Mouse (Mus musculus) layer of hippocampus, adult 18-20 months (tissue): ENCODE data around the gene Ell2. TPM values are rescaled to one million over a fixed set of nuclear protein-coding genes. Genes with fewer than 3 reads are reported as not detected.
A peak's percentile ranks its signal among the peaks of the same experiment; 100 is the strongest.
"Not testable (repeated sequence)": the region's sequence is repeated elsewhere in the genome, so short reads cannot be mapped to it uniquely, and the experiment has no call there.

Source experiments
- DNase-seq, 2 experiments: peaks; one replicate each; pipeline ENCODE4 v3.0.0; 2022; ENCODE audit warnings: low spot score in 2 of 2
- long read RNA-seq: library from polyadenylated mRNA; stranded (forward); transcript quantifications from one replicate; pipeline ENCODE4 v2.0.0, GENCODE M21; 2021
- total RNA-seq, 2 experiments: library from RNA; stranded (reverse); gene quantifications; 2 replicates each; pipeline ENCODE4 v1.2.3; 2021

Ell2 gene
- 10 to 100 TPM; 31.5 to 34.6 TPM for total RNA-seq
- long read RNA-seq, full-length matches to known transcripts: 8 of 8 reads
- long read RNA-seq, partial matches to known transcripts: 0 of 8 reads
- long read RNA-seq, other reads (novel, unspliced or antisense): 0 of 8 reads

- DNase-seq: no peak
Observed at GRCm38 (mm10) chr13:75706457-75706856, at the start of gene Ell2. TSS of gene Ell2 (plus strand) at chr13:75706757.

GRCm38 (mm10) chr13:75685438-75685837 is 21.1 kb upstream of the Ell2 start:
- DNase-seq: no peak

GRCm38 (mm10) chr13:75686995-75687394 is 19.6 kb upstream of the Ell2 start:
- DNase-seq: no peak

GRCm38 (mm10) chr13:75691625-75692024 is 14.9 kb upstream of the Ell2 start:
- no peak for DNase-seq

GRCm38 (mm10) chr13:75693081-75693480 is 13.5 kb upstream of the Ell2 start:
- DNase-seq: no peak

- DNase-seq: no peak
Observed at GRCm38 (mm10) chr13:75702814-75703213, 3.7 kb upstream of the Ell2 start.

GRCm38 (mm10) chr13:75706882-75707816 is 592 bp downstream of the Ell2 start:
- DNase-seq: peak; percentile 85 to 91

- DNase-seq: peak; percentile 18 to 39
Observed at GRCm38 (mm10) chr13:75707821-75708636, 1.5 kb downstream of the Ell2 start.

GRCm38 (mm10) chr13:75708637-75709002 is 2.1 kb downstream of the Ell2 start:
- DNase-seq: no peak

- peak; percentile 8 to 42 for DNase-seq
Observed at GRCm38 (mm10) chr13:75709026-75709778, 2.6 kb downstream of the Ell2 start.

GRCm38 (mm10) chr13:75710152-75710551 is 3.6 kb downstream of the Ell2 start:
- peak in 1 of 2 experiments; percentile 34 for DNase-seq

- DNase-seq: not testable (repeated sequence)
Observed at GRCm38 (mm10) chr13:75711517-75711916, 5.0 kb downstream of the Ell2 start.

GRCm38 (mm10) chr13:75712544-75712943 is 6.0 kb downstream of the Ell2 start:
- DNase-seq: not testable (repeated sequence)

GRCm38 (mm10) chr13:75714407-75714806 is 7.8 kb downstream of the Ell2 start:
- DNase-seq: no peak

GRCm38 (mm10) chr13:75717638-75718302 is 11.2 kb downstream of the Ell2 start:
- DNase-seq: no peak

GRCm38 (mm10) chr13:75718376-75718775 is 11.8 kb downstream of the Ell2 start:
- no peak for DNase-seq

GRCm38 (mm10) chr13:75719645-75720044 is 13.1 kb downstream of the Ell2 start:
- no peak for DNase-seq

GRCm38 (mm10) chr13:75726569-75727373 is 20.2 kb downstream of the Ell2 start:
- DNase-seq: no peak

GRCm38 (mm10) chr13:75727932-75728331 is 21.4 kb downstream of the Ell2 start:
- DNase-seq: no peak

- DNase-seq: no peak
Observed at GRCm38 (mm10) chr13:75729834-75730233, 23.3 kb downstream of the Ell2 start.
